Mouse (Mus musculus) megakaryocyte, embryonic 14.5 days (primary cell): Measurements from ENCODE around the gene Evpl.

Source experiments
- FLI1 ChIP-seq: IDR thresholded peaks from 2 replicates; pipeline ENCODE4 v1.6.1; 2012; ENCODE audit warnings: low read length, inconsistent platforms, mixed read lengths
- GATA1 ChIP-seq: IDR thresholded peaks from 3 replicates; pipeline ENCODE4 v1.6.1; 2012; ENCODE audit warnings: mixed read lengths, low read length, inconsistent platforms, borderline replicate concordance

DNA sequence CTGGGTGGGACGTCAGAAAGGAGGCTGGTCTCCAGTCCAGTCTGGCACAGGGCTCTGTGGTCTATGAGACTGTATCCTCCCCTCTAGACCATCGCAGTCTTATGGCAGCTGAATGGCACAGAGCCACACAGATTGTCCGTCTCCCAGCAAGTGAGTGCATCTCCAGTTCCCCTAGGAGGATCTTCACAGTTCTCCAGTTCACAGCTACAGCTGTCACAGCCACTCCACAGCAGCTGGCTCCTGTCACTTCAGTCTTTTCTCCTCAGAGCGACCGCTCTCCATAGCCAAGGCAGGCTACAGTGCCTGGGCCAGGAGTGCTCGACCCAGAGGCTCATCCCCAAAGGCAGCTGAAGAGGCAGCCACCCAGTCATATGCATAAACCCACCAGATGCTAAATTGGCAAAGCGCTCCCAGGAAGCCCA, 47.9 kb upstream of the Evpl start:
- TF ChIP-seq GATA1 = no peak
- TF ChIP-seq FLI1 = no peak
